Mouse (Mus musculus): ENCODE measurements around the gene Gal3st1. TPM values are rescaled to one million over a fixed set of nuclear protein-coding genes. Genes with fewer than 3 reads are reported as not detected.
"Not testable (repeated sequence)": the region's sequence is repeated elsewhere in the genome, so short reads cannot be mapped to it uniquely, and the experiment has no call there.

Gene Gal3st1
- polyA plus RNA-seq, 1 experiment from 2014 or later = 0.19 TPM

DNA sequence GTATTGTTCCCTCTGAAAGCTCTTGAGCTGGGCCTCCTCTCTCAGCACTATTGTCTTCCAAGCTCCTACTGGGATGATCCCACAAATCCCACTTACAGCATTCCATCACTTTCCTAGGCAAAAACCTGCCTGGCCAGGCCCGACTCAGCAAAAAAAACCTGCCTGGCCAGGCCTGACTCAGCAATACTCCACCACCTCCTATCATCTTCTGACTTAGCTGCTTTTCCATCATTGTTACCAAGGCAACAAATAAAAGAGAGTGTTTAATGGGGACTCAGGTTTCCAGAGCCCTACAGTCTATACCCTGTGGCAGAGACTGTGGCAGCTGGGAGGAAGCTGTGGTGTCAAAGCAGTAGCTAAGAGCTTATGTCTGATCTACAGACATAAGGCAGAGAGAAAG is 29.2 kb downstream of the Gal3st1 start:
- H3K4me2 ChIP-seq = no peak overlapping the region
- H3K4me3 ChIP-seq (ENCODE audit: low read depth, low read length) = no peak overlapping the region
- 65% methylated on average over 1 of the region's 1 CpGs for WGBS (ENCODE audit: insufficient replicate concordance)
- H3K4me1 ChIP-seq (ENCODE audit: control insufficient read depth, insufficient read depth, low read length) = no peaks in the 10 kb centered on the region
- H3K36me3 ChIP-seq (ENCODE audit: control insufficient read depth, insufficient read depth, low read length) = no peaks in the 10 kb centered on the region
- H3K9ac ChIP-seq (ENCODE audit: low read depth, low read length) = no peak overlapping the region
- no peaks in the 10 kb centered on the region for H3K9me3 ChIP-seq (replicated peaks; ENCODE audit: control insufficient read depth, low read length)
- no peaks in the 10 kb centered on the region for H3K27me3 ChIP-seq (ENCODE audit: control insufficient read depth, insufficient read depth, low read length)
- ATAC-seq (replicated peaks; ENCODE audit: insufficient number of reproducible peaks, low FRiP score, low TSS enrichment) = no peak
- H3K27ac ChIP-seq (ENCODE audit: low read depth, low read length) = no peak overlapping the region

DNA sequence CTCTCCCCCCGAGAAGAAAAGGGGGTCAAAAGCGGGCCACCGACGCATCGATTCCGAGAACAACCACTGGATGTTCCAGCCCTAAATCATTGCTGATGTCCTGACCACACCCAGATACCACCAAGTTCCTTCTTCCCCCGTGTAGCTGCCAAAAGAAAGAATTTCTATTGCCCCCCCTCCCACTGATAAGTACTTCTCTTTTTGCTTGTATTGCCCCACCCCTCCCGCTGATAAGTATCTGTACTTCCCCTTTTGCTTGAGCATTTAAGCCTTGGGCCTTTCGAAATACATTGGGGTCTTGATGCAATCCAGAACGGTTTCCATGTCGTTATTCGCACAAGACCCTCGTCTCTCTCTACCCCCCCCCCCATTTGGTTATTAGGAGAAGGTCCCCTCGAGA is 32.4 kb downstream of the Gal3st1 start:
- not testable (repeated sequence) for H3K27me3 ChIP-seq (ENCODE audit: control insufficient read depth, insufficient read depth, low read length); H3K9me3 ChIP-seq (replicated peaks; ENCODE audit: control insufficient read depth, low read length); H3K4me1 ChIP-seq (ENCODE audit: control insufficient read depth, insufficient read depth, low read length); H3K4me3 ChIP-seq (ENCODE audit: low read depth, low read length); H3K4me2 ChIP-seq; H3K27ac ChIP-seq (ENCODE audit: low read depth, low read length); H3K36me3 ChIP-seq (ENCODE audit: control insufficient read depth, insufficient read depth, low read length); H3K9ac ChIP-seq (ENCODE audit: low read depth, low read length); ATAC-seq (replicated peaks; ENCODE audit: insufficient number of reproducible peaks, low FRiP score, low TSS enrichment)
- 83% methylated on average over 14 of the region's 14 CpGs for WGBS (ENCODE audit: insufficient replicate concordance)

DNA sequence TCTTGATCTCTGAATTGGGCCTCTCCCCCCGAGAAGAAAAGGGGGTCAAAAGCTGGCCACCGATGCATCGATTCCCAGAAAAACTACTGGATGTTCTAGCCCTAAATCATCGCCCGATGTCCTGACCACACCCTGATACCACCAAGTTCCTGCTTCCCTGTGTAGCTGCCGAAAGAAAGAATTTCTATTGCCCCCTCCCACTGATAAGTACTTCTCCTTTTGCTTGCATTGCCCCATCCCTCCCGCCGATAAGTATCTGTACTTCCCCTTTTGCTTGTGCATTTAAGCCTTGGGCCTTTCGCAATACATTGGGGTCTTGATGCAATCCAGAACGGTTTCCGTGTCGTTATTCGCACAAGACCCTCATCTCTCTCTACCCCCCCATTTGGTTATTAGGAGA is 38.7 kb downstream of the Gal3st1 start:
- not testable (repeated sequence) for H3K27me3 ChIP-seq (ENCODE audit: control insufficient read depth, insufficient read depth, low read length); H3K36me3 ChIP-seq (ENCODE audit: control insufficient read depth, insufficient read depth, low read length); H3K4me3 ChIP-seq (ENCODE audit: low read depth, low read length); H3K4me1 ChIP-seq (ENCODE audit: control insufficient read depth, insufficient read depth, low read length); ATAC-seq (replicated peaks; ENCODE audit: insufficient number of reproducible peaks, low FRiP score, low TSS enrichment); H3K9me3 ChIP-seq (replicated peaks; ENCODE audit: control insufficient read depth, low read length); H3K27ac ChIP-seq (ENCODE audit: low read depth, low read length); H3K9ac ChIP-seq (ENCODE audit: low read depth, low read length); H3K4me2 ChIP-seq
- 83% methylated on average over 13 of the region's 13 CpGs for WGBS (ENCODE audit: insufficient replicate concordance)

DNA sequence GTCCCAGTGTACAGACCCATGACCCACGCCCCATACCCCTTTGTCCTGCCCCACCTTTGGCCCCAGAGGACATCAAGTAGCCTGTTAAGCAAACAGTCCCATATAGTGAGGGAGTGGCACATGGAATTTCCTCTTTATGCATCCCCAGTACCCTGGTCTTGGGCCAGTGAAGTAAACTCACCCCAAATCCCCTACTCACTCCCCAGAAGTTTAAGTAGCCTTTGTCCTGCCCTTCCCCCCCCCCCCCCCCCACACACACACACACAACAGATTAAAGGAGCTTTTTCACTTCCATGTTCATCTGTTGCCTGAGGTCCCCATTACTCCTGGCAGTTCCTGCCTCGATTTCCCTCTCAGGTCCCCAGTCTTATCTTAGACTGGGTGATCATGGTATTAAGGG is 39.9 kb downstream of the Gal3st1 start:
- Histone ChIP-seq H3K36me3 (ENCODE audit: control insufficient read depth, insufficient read depth, low read length) (no peaks in the 10 kb centered on the region), H3K4me1 (ENCODE audit: control insufficient read depth, insufficient read depth, low read length) (no peaks in the 10 kb centered on the region), H3K9me3 (replicated peaks; ENCODE audit: control insufficient read depth, low read length) (no peaks in the 10 kb centered on the region), H3K9ac (ENCODE audit: low read depth, low read length) (no peak overlapping the region), H3K4me2 (no peak overlapping the region), H3K27ac (ENCODE audit: low read depth, low read length) (no peak overlapping the region), H3K4me3 (ENCODE audit: low read depth, low read length) (no peak overlapping the region), H3K27me3 (ENCODE audit: control insufficient read depth, insufficient read depth, low read length) (no peaks in the 10 kb centered on the region)
- 48% methylated on average over 2 of the region's 2 CpGs for WGBS (ENCODE audit: insufficient replicate concordance)
- ATAC-seq (replicated peaks; ENCODE audit: insufficient number of reproducible peaks, low FRiP score, low TSS enrichment) = no peak

- no peak overlapping the region for H3K27ac ChIP-seq (ENCODE audit: low read depth, low read length)
- WGBS (ENCODE audit: insufficient replicate concordance) = 68% methylated on average over 8 of the region's 8 CpGs
- no peak overlapping the region for H3K4me3 ChIP-seq (ENCODE audit: low read depth, low read length)
- no peak overlapping the region for H3K9ac ChIP-seq (ENCODE audit: low read depth, low read length)
- ATAC-seq (replicated peaks; ENCODE audit: insufficient number of reproducible peaks, low FRiP score, low TSS enrichment) = no peak
- no peaks in the 10 kb centered on the region for H3K36me3 ChIP-seq (ENCODE audit: control insufficient read depth, insufficient read depth, low read length)
- no peaks in the 10 kb centered on the region; the same call in 1 of the 2 replicates for H3K9me3 ChIP-seq (replicated peaks; ENCODE audit: control insufficient read depth, low read length)
- H3K4me2 ChIP-seq = no peak overlapping the region
- H3K4me1 ChIP-seq (ENCODE audit: control insufficient read depth, insufficient read depth, low read length) = no peaks in the 10 kb centered on the region
- H3K27me3 ChIP-seq (ENCODE audit: control insufficient read depth, insufficient read depth, low read length) = peaks cover 12% of the 10 kb centered on the region
Measured at GRCm38 (mm10) chr11:4027066-4027465, 43.6 kb downstream of the Gal3st1 start.

DNA sequence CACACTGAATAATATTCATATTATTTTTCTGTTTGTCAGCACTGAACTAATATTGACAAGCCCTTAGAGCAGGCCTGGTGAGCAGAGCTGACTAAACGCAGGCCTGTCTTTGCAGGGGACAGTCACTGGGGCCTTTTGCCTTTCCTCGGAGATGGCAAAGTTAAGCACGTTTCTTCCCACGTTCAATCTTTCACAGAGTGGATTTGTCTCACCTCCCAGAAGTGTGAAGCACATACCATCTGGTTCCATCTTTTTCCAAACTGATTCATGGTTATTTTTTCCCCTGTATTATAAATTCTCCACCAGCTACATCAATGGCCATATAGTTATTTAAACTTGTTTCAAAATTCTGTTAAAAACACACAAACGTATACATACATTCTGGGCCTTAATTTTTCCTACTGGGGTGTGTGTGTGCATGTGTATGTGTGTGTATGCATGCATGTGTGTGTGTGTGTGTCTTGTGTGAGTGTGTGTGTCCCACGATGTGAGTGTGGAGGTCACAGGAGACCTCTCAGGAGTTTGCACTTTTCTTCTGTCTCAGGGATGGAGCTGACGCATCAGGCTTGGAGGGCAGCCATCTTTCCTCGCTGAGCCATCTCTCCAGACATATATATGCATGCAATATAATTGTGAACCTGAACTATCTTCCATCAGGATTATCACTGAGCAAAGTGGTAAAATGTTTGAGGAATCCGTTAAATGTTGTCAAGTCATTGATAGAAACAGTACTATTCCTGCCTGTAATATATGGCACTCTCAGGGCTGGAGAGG is 44.3 kb downstream of the Gal3st1 start:
- 69% methylated on average over 9 of the region's 9 CpGs for WGBS (ENCODE audit: insufficient replicate concordance)
- Histone ChIP-seq H3K9ac (ENCODE audit: low read depth, low read length) (no peak overlapping the region), H3K4me1 (ENCODE audit: control insufficient read depth, insufficient read depth, low read length) (no peaks in the 10 kb centered on the region), H3K4me3 (ENCODE audit: low read depth, low read length) (no peak overlapping the region), H3K27ac (ENCODE audit: low read depth, low read length) (no peak overlapping the region), H3K9me3 (replicated peaks; ENCODE audit: control insufficient read depth, low read length) (no peaks in the 10 kb centered on the region; the same call in 1 of the 2 replicates), H3K27me3 (ENCODE audit: control insufficient read depth, insufficient read depth, low read length) (peaks cover 18% of the 10 kb centered on the region), H3K36me3 (ENCODE audit: control insufficient read depth, insufficient read depth, low read length) (no peaks in the 10 kb centered on the region), H3K4me2 (no peak overlapping the region)
- ATAC-seq (replicated peaks; ENCODE audit: insufficient number of reproducible peaks, low FRiP score, low TSS enrichment) = no peak

DNA sequence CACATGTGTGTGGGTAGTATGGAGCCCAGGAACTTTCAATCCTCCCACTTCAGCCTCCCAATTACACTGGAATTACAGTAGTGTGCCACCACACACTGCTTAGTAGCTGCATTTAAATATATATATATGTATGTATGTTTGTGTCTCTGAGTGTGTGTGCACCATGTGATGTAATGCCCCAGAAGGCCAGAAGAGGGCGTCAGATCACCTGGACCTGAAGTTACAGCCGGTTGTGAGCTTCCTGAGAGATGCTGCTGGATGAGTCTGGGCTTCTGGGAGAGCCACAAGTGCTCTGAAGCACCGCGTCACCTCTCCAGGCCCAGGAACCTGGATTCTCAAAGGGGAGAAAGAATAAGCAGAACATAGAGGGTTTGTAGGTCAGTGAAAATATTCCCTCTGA is 45.9 kb downstream of the Gal3st1 start:
- Histone ChIP-seq H3K4me1 (ENCODE audit: control insufficient read depth, insufficient read depth, low read length) (no peaks in the 10 kb centered on the region), H3K9ac (ENCODE audit: low read depth, low read length) (no peak overlapping the region), H3K36me3 (ENCODE audit: control insufficient read depth, insufficient read depth, low read length) (no peaks in the 10 kb centered on the region), H3K27ac (ENCODE audit: low read depth, low read length) (no peak overlapping the region), H3K4me3 (ENCODE audit: low read depth, low read length) (no peak overlapping the region), H3K9me3 (replicated peaks; ENCODE audit: control insufficient read depth, low read length) (no peaks in the 10 kb centered on the region; the same call in 1 of the 2 replicates), H3K27me3 (ENCODE audit: control insufficient read depth, insufficient read depth, low read length) (peaks cover 18% of the 10 kb centered on the region), H3K4me2 (no peak overlapping the region)
- WGBS (ENCODE audit: insufficient replicate concordance) = 71% methylated on average over 4 of the region's 4 CpGs
- ATAC-seq (replicated peaks; ENCODE audit: insufficient number of reproducible peaks, low FRiP score, low TSS enrichment) = no peak

GRCm38 (mm10) chr11:4031126-4031941 is 47.9 kb downstream of the Gal3st1 start, which contains the start of gene Sec14l4:
Sec14l4 (plus strand) TSS chr11:4031462.
- no peak for ATAC-seq (replicated peaks; ENCODE audit: insufficient number of reproducible peaks, low FRiP score, low TSS enrichment)
- H3K9ac ChIP-seq (ENCODE audit: low read depth, low read length) = no peak within 1 kb of the TSS
- H3K27ac ChIP-seq (ENCODE audit: low read depth, low read length) = no peak within 1 kb of the TSS
- H3K27me3 ChIP-seq (ENCODE audit: control insufficient read depth, insufficient read depth, low read length) = peaks cover 18% of the 10 kb centered on the region
- H3K36me3 ChIP-seq (ENCODE audit: control insufficient read depth, insufficient read depth, low read length) = no peaks in the 10 kb centered on the region
- 24% methylated on average over 16 of the region's 16 CpGs for WGBS (ENCODE audit: insufficient replicate concordance)
- H3K4me3 ChIP-seq (ENCODE audit: low read depth, low read length) = no peak within 1 kb of the TSS
- no peak within 1 kb of the TSS for H3K4me2 ChIP-seq
- no peaks in the 10 kb centered on the region for H3K4me1 ChIP-seq (ENCODE audit: control insufficient read depth, insufficient read depth, low read length)
- no peaks in the 10 kb centered on the region; the same call in 1 of the 2 replicates for H3K9me3 ChIP-seq (replicated peaks; ENCODE audit: control insufficient read depth, low read length)
